Mouse (Mus musculus) CH12.LX (cell line): ENCODE measurements around the gene Tgds. TPM values are rescaled to one million over a fixed set of nuclear protein-coding genes. Genes with fewer than 3 reads are reported as not detected.

Source experiments
- DNase-seq: peaks from one replicate; pipeline ENCODE4 v3.0.0-alpha.2; 2013; ENCODE audit errors: extremely low read depth
- H3K27ac ChIP-seq: 2 replicates; pipeline ENCODE4 v1.5.1; 2012; ENCODE audit warnings: low read depth, mild to moderate bottlenecking, control low read depth, moderate library complexity; ENCODE audit not compliant: insufficient read depth
- H3K27me3 ChIP-seq: replicated peaks from 2 replicates; pipeline ENCODE3; 2012; ENCODE audit warnings: inconsistent platforms
- H3K36me3 ChIP-seq, 2 experiments: replicated peaks in 1 of 2; 2 replicates each; pipeline versions ENCODE3 to v1.6.1; 2012; ENCODE audit warnings: inconsistent platforms in 1 of 2, low read length in 1 of 2, mild to moderate bottlenecking in 1 of 2, mixed read lengths in 1 of 2, moderate library complexity in 1 of 2; ENCODE audit not compliant: control insufficient read depth in 1 of 2, insufficient read depth in 1 of 2
- H3K4me1 ChIP-seq, 2 experiments: 2 replicates each; pipeline ENCODE4 v1.6.1; 2012; ENCODE audit warnings: inconsistent platforms in 1 of 2, moderate library complexity in 1 of 2; ENCODE audit not compliant: insufficient read depth in 2 of 2, control insufficient read depth in 1 of 2
- H3K4me2 ChIP-seq: 2 replicates; pipeline ENCODE4 v1.6.1; 2012; ENCODE audit warnings: low read depth, mild to moderate bottlenecking, control low read depth; ENCODE audit not compliant: poor library complexity, insufficient read depth, severe bottlenecking
- H3K4me3 ChIP-seq, 3 experiments: fragments of 150-350 bp in 1 of 3; sonication (generic) in 1 of 3; replicated peaks in 1 of 3; 2 replicates each; pipeline versions ENCODE3 to v1.5.1; 2011 to 2012; ENCODE audit warnings: low read depth in 2 of 3, low read length in 2 of 3, mild to moderate bottlenecking in 2 of 3, moderate library complexity in 2 of 3, control low read depth in 1 of 3, improper control_type of control experiment in 1 of 3, inconsistent platforms in 1 of 3, mixed read lengths in 1 of 3; ENCODE audit not compliant: poor library complexity in 1 of 3
- H3K79me2 ChIP-seq: replicated peaks from 2 replicates; pipeline ENCODE4 v1.6.1; 2012; ENCODE audit warnings: mild to moderate bottlenecking, moderate library complexity; ENCODE audit not compliant: control insufficient read depth, poor library complexity, insufficient read depth, severe bottlenecking; ENCODE audit errors: extremely low read depth
- H3K9ac ChIP-seq: 2 replicates; pipeline ENCODE4 v1.6.1; 2012; ENCODE audit warnings: low read depth, mild to moderate bottlenecking, control low read depth, moderate library complexity; ENCODE audit not compliant: insufficient read depth
- H3K9me3 ChIP-seq: replicated peaks from 2 replicates; pipeline ENCODE3; 2012; ENCODE audit warnings: low read length, inconsistent platforms, mixed read lengths
- BHLHE40 ChIP-seq: IDR thresholded peaks from 2 replicates; pipeline ENCODE4 v1.6.1; 2011; ENCODE audit warnings: mild to moderate bottlenecking, low read depth, low read length, improper control_type of control experiment
- CHD2 ChIP-seq: IDR thresholded peaks from 2 replicates; pipeline ENCODE4 v1.6.1; 2011; ENCODE audit warnings: low read length, improper control_type of control experiment
- E2F4 ChIP-seq: IDR thresholded peaks from 2 replicates; pipeline ENCODE4 v1.6.1; 2011; ENCODE audit warnings: low read depth, low read length, improper control_type of control experiment; ENCODE audit not compliant: insufficient replicate concordance
- ELF1 ChIP-seq: IDR thresholded peaks from 2 replicates; pipeline ENCODE4 v1.6.1; 2014; ENCODE audit warnings: low read depth, mild to moderate bottlenecking, inconsistent platforms, low read length, improper control_type of control experiment
- ETS1 ChIP-seq: conservative IDR thresholded peaks from 2 replicates; pipeline ENCODE4 v1.6.1; 2012; ENCODE audit warnings: low read depth, mild to moderate bottlenecking, inconsistent platforms, low read length, improper control_type of control experiment, moderate library complexity
- GABPA ChIP-seq: IDR thresholded peaks from 2 replicates; pipeline ENCODE4 v1.6.1; 2012; ENCODE audit warnings: low read depth, low read length, improper control_type of control experiment, inconsistent platforms; ENCODE audit not compliant: insufficient replicate concordance
- IRF4 ChIP-seq: IDR thresholded peaks from 2 replicates; pipeline ENCODE4 v1.6.1; 2014; ENCODE audit warnings: low read depth, mild to moderate bottlenecking, inconsistent platforms, low read length, improper control_type of control experiment
- JUN ChIP-seq: IDR thresholded peaks from 2 replicates; pipeline ENCODE4 v1.6.1; 2011; ENCODE audit warnings: low read depth, mild to moderate bottlenecking, low read length, improper control_type of control experiment, moderate library complexity; ENCODE audit not compliant: insufficient read depth
- KAT2A ChIP-seq: IDR thresholded peaks from 2 replicates; pipeline ENCODE4 v1.6.1; 2012; ENCODE audit warnings: low read length, improper control_type of control experiment, inconsistent platforms; ENCODE audit not compliant: insufficient replicate concordance
- MAFK ChIP-seq: IDR thresholded peaks from 2 replicates; pipeline ENCODE4 v1.6.1; 2011; ENCODE audit warnings: low read length, improper control_type of control experiment; ENCODE audit not compliant: insufficient replicate concordance
- MEF2A ChIP-seq: IDR thresholded peaks from 2 replicates; pipeline ENCODE4 v1.6.1; 2014; ENCODE audit warnings: low read depth, mild to moderate bottlenecking, inconsistent platforms, low read length, improper control_type of control experiment, borderline replicate concordance
- NELFE ChIP-seq: IDR thresholded peaks from 2 replicates; pipeline ENCODE4 v1.6.1; 2011; ENCODE audit warnings: low read depth, low read length, improper control_type of control experiment
- NRF1 ChIP-seq: IDR thresholded peaks from 2 replicates; pipeline ENCODE4 v1.6.1; 2014; ENCODE audit warnings: low read depth, mild to moderate bottlenecking, inconsistent platforms, low read length, improper control_type of control experiment, moderate library complexity
- POLR2A ChIP-seq: IDR thresholded peaks from 2 replicates; pipeline ENCODE4 v1.6.1; 2011; ENCODE audit warnings: low read depth, mild to moderate bottlenecking, improper control_type of control experiment, low read length
- POLR2AphosphoS2 ChIP-seq: IDR thresholded peaks from 2 replicates; pipeline ENCODE4 v1.6.1; 2011; ENCODE audit warnings: low read depth, low read length, improper control_type of control experiment
- RAD21 ChIP-seq: IDR thresholded peaks from 2 replicates; pipeline ENCODE4 v1.6.1; 2011; ENCODE audit warnings: low read depth, mild to moderate bottlenecking, low read length, improper control_type of control experiment, moderate library complexity
- RCOR1 ChIP-seq: conservative IDR thresholded peaks from 2 replicates; pipeline ENCODE4 v1.6.1; 2012; ENCODE audit warnings: low read depth, mild to moderate bottlenecking, inconsistent platforms, low read length, improper control_type of control experiment
- TCF12 ChIP-seq: IDR thresholded peaks from 2 replicates; pipeline ENCODE4 v1.6.1; 2014; ENCODE audit warnings: low read depth, mild to moderate bottlenecking, inconsistent platforms, low read length, improper control_type of control experiment
- UBTF ChIP-seq: IDR thresholded peaks from 2 replicates; pipeline ENCODE4 v1.6.1; 2012; ENCODE audit warnings: low read depth, mild to moderate bottlenecking, inconsistent platforms, low read length, improper control_type of control experiment, moderate library complexity
- USF1 ChIP-seq: IDR thresholded peaks from 2 replicates; pipeline ENCODE4 v1.6.1; 2014; ENCODE audit warnings: low read depth, mild to moderate bottlenecking, inconsistent platforms, low read length, improper control_type of control experiment
- ZMIZ1 ChIP-seq: IDR thresholded peaks from 2 replicates; pipeline ENCODE4 v1.6.1; 2012; ENCODE audit warnings: low read depth, mild to moderate bottlenecking, inconsistent platforms, low read length, improper control_type of control experiment
- dilution Hi-C: fragments of 300-500 bp; cut with MboI; formaldehyde crosslinking; loops from 2 replicates; pipeline ENCODE4 v1.14.3; 2020; ENCODE audit warnings: low sequenced_read_pairs; ENCODE audit not compliant: extremely low pct_unique_long_range_greater_than_20kb, extremely low pct_ligation_motif_present
- in situ Hi-C: fragments of 300-500 bp; cut with MboI; formaldehyde crosslinking; loops from 3 replicates; pipeline ENCODE4 v1.14.3; 2019; ENCODE audit warnings: low sequenced_read_pairs, low pct_ligation_motif_present, low pct_unique_long_range_greater_than_20kb, mixed read lengths
- polyA plus RNA-seq: library from polyadenylated mRNA; unstranded; fragments of >175 nt; gene quantifications from 2 replicates; pipeline ENCODE4 v1.2.1, GENCODE M21; 2012; ENCODE audit warnings: low read depth; ENCODE audit not compliant: insufficient read length
- total RNA-seq, 2 experiments: library from RNA; depleted of rRNA; stranded (reverse); fragments of 300-350 nt in 1 of 2; fragments of >200 nt in 1 of 2; gene quantifications; 2 replicates each; pipeline ENCODE4 v1.2.3; 2012 to 2014

The Tgds gene
- total and polyA plus RNA-seq, 3 experiments: 18.6 to 29.4 (median 19.5) TPM

DNA sequence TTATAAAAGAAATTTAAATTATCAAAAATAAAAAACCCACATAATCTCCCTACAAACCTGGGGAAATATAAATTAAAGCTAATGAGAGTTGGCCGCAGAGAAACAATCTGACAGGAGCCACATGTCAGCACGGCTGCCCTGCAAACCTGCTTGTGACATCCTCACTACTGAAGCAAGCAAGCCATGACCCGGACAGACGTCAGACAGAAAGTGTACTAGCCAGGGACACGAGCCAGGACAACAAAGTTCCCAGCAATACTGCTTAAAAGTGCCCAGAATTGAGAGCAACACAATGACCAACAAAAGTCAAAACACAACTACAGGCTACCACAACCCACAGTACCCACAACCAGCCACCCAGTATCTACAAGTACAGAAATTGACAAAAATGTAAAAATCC, 6.3 kb downstream of the Tgds start (continued):
- TF ChIP-seq MEF2A (no peak), KAT2A (no peak), GABPA (no peak)
- TF ChIP-seq, all 38 proteins: peak for 0

DNA sequence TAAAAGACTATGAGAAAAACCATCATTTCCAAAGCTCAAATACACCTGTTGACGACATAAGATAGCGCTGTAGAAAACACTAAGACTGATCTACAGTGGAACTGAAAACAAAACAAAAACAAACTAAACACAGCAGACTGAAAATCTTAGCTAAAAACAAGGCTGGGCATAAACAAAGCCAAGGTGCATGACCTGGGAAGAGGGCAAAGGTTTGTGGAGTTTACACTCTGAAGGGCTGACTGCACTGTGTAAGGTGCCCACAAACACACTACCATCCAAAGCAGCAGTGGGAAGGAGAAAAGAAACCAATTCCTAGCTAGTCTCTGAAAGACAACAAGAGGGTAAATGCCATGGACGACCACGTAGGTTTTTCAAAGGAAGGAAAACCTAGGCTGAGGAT, 7.8 kb downstream of the Tgds start:
- Histone ChIP-seq H3K79me2 (no peaks in the 10 kb centered on the region), H3K9me3 (no peaks in the 10 kb centered on the region), H3K27me3 (no peaks in the 10 kb centered on the region), H3K4me3 (no peak overlapping the region), H3K36me3 (peaks cover 64 to 94% of the 10 kb centered on the region in 2 experiments), H3K27ac (no peak overlapping the region), H3K9ac (no peak overlapping the region), H3K4me2 (no peak overlapping the region), H3K4me1 (no peaks in the 10 kb centered on the region)
- in situ Hi-C loops (no loop called here), dilution Hi-C loops (no loop called here)
- TF ChIP-seq E2F4 (no peak), NRF1 (no peak), ETS1 (no peak), RCOR1 (no peak), IRF4 (no peak), BHLHE40 (no peak), NELFE (no peak), MEF2A (no peak), RAD21 (no peak), MAFK (no peak), ZMIZ1 (no peak), JUN (no peak), POLR2AphosphoS2 (no peak), UBTF (no peak), ELF1 (no peak), TCF12 (no peak), USF1 (no peak), CHD2 (no peak), GABPA (no peak), POLR2A (no peak)
- DNase-seq: no peak
